Mouse (Mus musculus) CH12.LX (cell line): ENCODE results near the gene Tmem150a. TPM values are rescaled to one million over a fixed set of nuclear protein-coding genes. Genes with fewer than 3 reads are reported as not detected.

Experiments
- DNase-seq: peaks from one replicate; pipeline ENCODE4 v3.0.0-alpha.2; 2013; ENCODE audit errors: extremely low read depth
- H3K27ac ChIP-seq: 2 replicates; pipeline ENCODE4 v1.5.1; 2012; ENCODE audit warnings: low read depth, mild to moderate bottlenecking, control low read depth, moderate library complexity; ENCODE audit not compliant: insufficient read depth
- H3K27me3 ChIP-seq: replicated peaks from 2 replicates; pipeline ENCODE3; 2012; ENCODE audit warnings: inconsistent platforms
- H3K36me3 ChIP-seq, 2 experiments: replicated peaks in 1 of 2; 2 replicates each; pipeline versions ENCODE3 to v1.6.1; 2012; ENCODE audit warnings: inconsistent platforms in 1 of 2, low read length in 1 of 2, mild to moderate bottlenecking in 1 of 2, mixed read lengths in 1 of 2, moderate library complexity in 1 of 2; ENCODE audit not compliant: control insufficient read depth in 1 of 2, insufficient read depth in 1 of 2
- H3K4me1 ChIP-seq, 2 experiments: 2 replicates each; pipeline ENCODE4 v1.6.1; 2012; ENCODE audit warnings: inconsistent platforms in 1 of 2, moderate library complexity in 1 of 2; ENCODE audit not compliant: insufficient read depth in 2 of 2, control insufficient read depth in 1 of 2
- H3K4me2 ChIP-seq: 2 replicates; pipeline ENCODE4 v1.6.1; 2012; ENCODE audit warnings: low read depth, mild to moderate bottlenecking, control low read depth; ENCODE audit not compliant: poor library complexity, insufficient read depth, severe bottlenecking
- H3K4me3 ChIP-seq, 3 experiments: fragments of 150-350 bp in 1 of 3; sonication (generic) in 1 of 3; replicated peaks in 1 of 3; 2 replicates each; pipeline versions ENCODE3 to v1.5.1; 2011 to 2012; ENCODE audit warnings: low read depth in 2 of 3, low read length in 2 of 3, mild to moderate bottlenecking in 2 of 3, moderate library complexity in 2 of 3, control low read depth in 1 of 3, improper control_type of control experiment in 1 of 3, inconsistent platforms in 1 of 3, mixed read lengths in 1 of 3; ENCODE audit not compliant: poor library complexity in 1 of 3
- H3K79me2 ChIP-seq: replicated peaks from 2 replicates; pipeline ENCODE4 v1.6.1; 2012; ENCODE audit warnings: mild to moderate bottlenecking, moderate library complexity; ENCODE audit not compliant: control insufficient read depth, poor library complexity, insufficient read depth, severe bottlenecking; ENCODE audit errors: extremely low read depth
- H3K9ac ChIP-seq: 2 replicates; pipeline ENCODE4 v1.6.1; 2012; ENCODE audit warnings: low read depth, mild to moderate bottlenecking, control low read depth, moderate library complexity; ENCODE audit not compliant: insufficient read depth
- H3K9me3 ChIP-seq: replicated peaks from 2 replicates; pipeline ENCODE3; 2012; ENCODE audit warnings: low read length, inconsistent platforms, mixed read lengths
- BHLHE40 ChIP-seq: IDR thresholded peaks from 2 replicates; pipeline ENCODE4 v1.6.1; 2011; ENCODE audit warnings: mild to moderate bottlenecking, low read depth, low read length, improper control_type of control experiment
- CHD2 ChIP-seq: IDR thresholded peaks from 2 replicates; pipeline ENCODE4 v1.6.1; 2011; ENCODE audit warnings: low read length, improper control_type of control experiment
- CTCF ChIP-seq, 2 experiments: IDR thresholded peaks in 1 of 2; conservative IDR thresholded peaks in 1 of 2; 2 replicates each; pipeline ENCODE4 v1.5.1; 2011 to 2012; ENCODE audit warnings: low read depth in 2 of 2, low read length in 2 of 2, improper control_type of control experiment in 1 of 2, inconsistent platforms in 1 of 2, mild to moderate bottlenecking in 1 of 2, moderate library complexity in 1 of 2
- ETS1 ChIP-seq: conservative IDR thresholded peaks from 2 replicates; pipeline ENCODE4 v1.6.1; 2012; ENCODE audit warnings: low read depth, mild to moderate bottlenecking, inconsistent platforms, low read length, improper control_type of control experiment, moderate library complexity
- GABPA ChIP-seq: IDR thresholded peaks from 2 replicates; pipeline ENCODE4 v1.6.1; 2012; ENCODE audit warnings: low read depth, low read length, improper control_type of control experiment, inconsistent platforms; ENCODE audit not compliant: insufficient replicate concordance
- JUND ChIP-seq: conservative IDR thresholded peaks from 2 replicates; pipeline ENCODE4 v1.6.1; 2011; ENCODE audit warnings: low read depth, low read length, improper control_type of control experiment
- NELFE ChIP-seq: IDR thresholded peaks from 2 replicates; pipeline ENCODE4 v1.6.1; 2011; ENCODE audit warnings: low read depth, low read length, improper control_type of control experiment
- NRF1 ChIP-seq: IDR thresholded peaks from 2 replicates; pipeline ENCODE4 v1.6.1; 2014; ENCODE audit warnings: low read depth, mild to moderate bottlenecking, inconsistent platforms, low read length, improper control_type of control experiment, moderate library complexity
- RCOR1 ChIP-seq: conservative IDR thresholded peaks from 2 replicates; pipeline ENCODE4 v1.6.1; 2012; ENCODE audit warnings: low read depth, mild to moderate bottlenecking, inconsistent platforms, low read length, improper control_type of control experiment
- SMC3 ChIP-seq: IDR thresholded peaks from 2 replicates; pipeline ENCODE4 v1.6.1; 2011; ENCODE audit warnings: low read depth, low read length, improper control_type of control experiment
- TBP ChIP-seq: conservative IDR thresholded peaks from 2 replicates; pipeline ENCODE4 v1.6.1; 2011; ENCODE audit warnings: low read depth, low read length, improper control_type of control experiment
- UBTF ChIP-seq: IDR thresholded peaks from 2 replicates; pipeline ENCODE4 v1.6.1; 2012; ENCODE audit warnings: low read depth, mild to moderate bottlenecking, inconsistent platforms, low read length, improper control_type of control experiment, moderate library complexity
- ZC3H11A ChIP-seq: IDR thresholded peaks from 2 replicates; pipeline ENCODE4 v1.6.1; 2012; ENCODE audit warnings: low read depth, mild to moderate bottlenecking, inconsistent platforms, low read length, improper control_type of control experiment
- ZMIZ1 ChIP-seq: IDR thresholded peaks from 2 replicates; pipeline ENCODE4 v1.6.1; 2012; ENCODE audit warnings: low read depth, mild to moderate bottlenecking, inconsistent platforms, low read length, improper control_type of control experiment
- ZNF384 ChIP-seq: IDR thresholded peaks from 2 replicates; pipeline ENCODE4 v1.6.1; 2012; ENCODE audit warnings: low read depth, low read length, improper control_type of control experiment, inconsistent platforms
- dilution Hi-C: fragments of 300-500 bp; cut with MboI; formaldehyde crosslinking; loops from 2 replicates; pipeline ENCODE4 v1.14.3; 2020; ENCODE audit warnings: low sequenced_read_pairs; ENCODE audit not compliant: extremely low pct_unique_long_range_greater_than_20kb, extremely low pct_ligation_motif_present
- in situ Hi-C: fragments of 300-500 bp; cut with MboI; formaldehyde crosslinking; loops from 3 replicates; pipeline ENCODE4 v1.14.3; 2019; ENCODE audit warnings: low sequenced_read_pairs, low pct_ligation_motif_present, low pct_unique_long_range_greater_than_20kb, mixed read lengths
- polyA plus RNA-seq: library from polyadenylated mRNA; unstranded; fragments of >175 nt; gene quantifications from 2 replicates; pipeline ENCODE4 v1.2.1, GENCODE M21; 2012; ENCODE audit warnings: low read depth; ENCODE audit not compliant: insufficient read length
- total RNA-seq, 2 experiments: library from RNA; depleted of rRNA; stranded (reverse); fragments of 300-350 nt in 1 of 2; fragments of >200 nt in 1 of 2; gene quantifications; 2 replicates each; pipeline ENCODE4 v1.2.3; 2012 to 2014

Tmem150a gene
- total and polyA plus RNA-seq, 3 experiments = 0.24 to 0.93 (median 0.59) TPM

GRCm38 (mm10) chr6:72378510-72379234, 23.4 kb downstream of the Tmem150a start:
- no peaks in the 10 kb centered on the region for H3K9me3 ChIP-seq
- peaks cover 2 to 21% of the 10 kb centered on the region in 2 experiments; a peak in 3 of 4 replicates for H3K4me1 ChIP-seq
- no peak overlapping the region for H3K4me2 ChIP-seq
- H3K79me2 ChIP-seq = no peaks in the 10 kb centered on the region
- in situ Hi-C loops (no loop called here), dilution Hi-C loops (no loop called here)
- H3K9ac ChIP-seq = no peak overlapping the region
- no peak for DNase-seq
- peaks cover 0 to 2% of the 10 kb centered on the region in 2 experiments for H3K36me3 ChIP-seq
- no peak overlapping the region for H3K27ac ChIP-seq
- no peak for TF ChIP-seq ETS1
- TF ChIP-seq BHLHE40 = 0 out of 2 replicates have a peak, but pooled peaks have one; percentile 7
- TF ChIP-seq RCOR1 = no peak
- TF ChIP-seq, all 38 proteins: peak for 1
- Histone ChIP-seq H3K27me3 (peaks cover 10% of the 10 kb centered on the region), H3K4me3 (no peak overlapping the region)

DNA sequence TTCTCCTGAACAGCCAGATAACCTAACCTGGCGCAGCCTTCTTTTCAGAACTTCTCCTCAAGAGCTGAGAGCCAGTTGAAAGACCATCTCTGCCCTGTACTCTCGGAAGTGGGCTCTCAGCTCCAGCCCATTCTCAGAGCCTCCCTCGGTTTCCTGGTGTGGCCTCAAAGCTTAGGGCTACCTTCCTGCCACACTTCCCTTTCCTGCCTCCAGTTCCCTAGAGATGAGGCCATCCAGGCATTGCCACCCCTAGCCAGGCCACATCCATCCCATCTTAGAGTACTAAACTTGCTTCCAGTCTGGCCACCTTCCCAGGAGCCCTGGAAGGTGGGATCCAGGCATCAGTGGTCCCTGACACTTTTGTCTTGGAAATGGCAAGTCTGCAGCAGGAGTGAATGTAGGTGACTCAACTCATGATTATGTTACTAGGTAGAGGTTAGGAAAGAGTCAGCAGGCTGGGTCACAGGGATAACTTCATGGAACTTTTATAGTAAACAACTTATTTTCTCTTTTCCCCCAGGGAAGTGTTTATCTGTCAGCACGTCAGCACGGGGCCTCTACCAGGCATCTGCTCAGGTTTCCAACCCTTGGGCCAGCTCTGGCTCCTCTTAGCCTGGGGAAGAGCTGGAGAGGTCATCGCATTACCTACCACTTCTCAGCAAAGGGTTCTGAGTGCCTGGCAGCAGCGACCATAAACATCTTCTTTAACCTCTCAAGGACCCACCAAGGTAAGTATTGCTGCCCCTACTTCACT, 24.3 kb downstream of the Tmem150a start:
- Histone ChIP-seq H3K79me2 (no peaks in the 10 kb centered on the region), H3K4me3 (peak overlapping the region in 2 of 3 experiments; percentile 54 to 68), H3K4me2 (peak overlapping the region; percentile 33), H3K27ac (no peak overlapping the region), H3K27me3 (peaks cover 10% of the 10 kb centered on the region), H3K9me3 (no peaks in the 10 kb centered on the region), H3K9ac (no peak overlapping the region; the same call in 1 of the 2 replicates), H3K36me3 (peaks cover 0 to 9% of the 10 kb centered on the region in 2 experiments), H3K4me1 (peaks cover 2 to 21% of the 10 kb centered on the region in 2 experiments; a peak in 3 of 4 replicates)
- dilution Hi-C loops (no loop called here), in situ Hi-C loops (no loop called here)
- no peak for DNase-seq
- TF ChIP-seq CTCF (conservative IDR thresholded peaks at IDR 0.05 in 1 of 2, IDR thresholded peaks at IDR 0.05 in 1 of 2; ENCODE audit: low read depth in 2 of 2, low read length in 2 of 2) (no peak), SMC3 (no peak), UBTF (no peak), ZMIZ1 (no peak), NRF1 (no peak), ZNF384 (no peak), TBP (no peak), ZC3H11A (no peak), JUND (no peak), CHD2 (no peak), NELFE (no peak), GABPA (no peak)
